Mouse (Mus musculus) natural killer cell, adult 2 months (primary cell): ENCODE measurements at regions not wholly inside any gene's neighbourhood (a gene's known extent, or its start where the extent isn't known, plus 50 kb on each side); places are given as distances from the start of the nearest gene placed in this dataset.

ENCODE experiments used
- DNase-seq, 2 experiments: peaks; one replicate each; pipeline ENCODE4 v3.0.0; 2022; ENCODE audit warnings: low spot score in 2 of 2

- DNase-seq: no peak
These were observed 94.9 kb upstream of the Bmper start for GRCm38 (mm10) chr9:23128018-23128369.

GRCm38 (mm10) chr9:23134006-23134405 is 88.9 kb upstream of the Bmper start:
- DNase-seq: no peak

- no peak for DNase-seq
These were observed 88.3 kb upstream of the Bmper start for GRCm38 (mm10) chr9:23134421-23135118.

- no peak for DNase-seq
These were observed 86.4 kb upstream of the Bmper start for GRCm38 (mm10) chr9:23136511-23136910.

GRCm38 (mm10) chr9:23137682-23138210 is 85.1 kb upstream of the Bmper start:
- DNase-seq: no peak

GRCm38 (mm10) chr9:23139580-23140162 is 83.2 kb upstream of the Bmper start:
- DNase-seq: no peak

GRCm38 (mm10) chr9:23144281-23144680 is 78.6 kb upstream of the Bmper start:
- DNase-seq: no peak

- DNase-seq: no peak
These were observed 72.5 kb upstream of the Bmper start for GRCm38 (mm10) chr9:23150338-23150737.

- DNase-seq: no peak
These were observed 72.0 kb upstream of the Bmper start for GRCm38 (mm10) chr9:23150874-23151273.

- DNase-seq: no peak
These were observed 70.9 kb upstream of the Bmper start for GRCm38 (mm10) chr9:23151953-23152490.

- DNase-seq: no peak
These were observed 65.9 kb upstream of the Bmper start for GRCm38 (mm10) chr9:23156820-23157570.

- DNase-seq: no peak
These were observed 64.4 kb upstream of the Bmper start for GRCm38 (mm10) chr9:23158499-23158898.

GRCm38 (mm10) chr9:23161346-23161745 is 61.5 kb upstream of the Bmper start:
- DNase-seq: no peak

- DNase-seq: no peak
These were observed 55.8 kb upstream of the Bmper start for GRCm38 (mm10) chr9:23167056-23167591.

- DNase-seq: no peak
These were observed 55.2 kb upstream of the Bmper start for GRCm38 (mm10) chr9:23167716-23168115.

GRCm38 (mm10) chr9:23168149-23168548 is 54.7 kb upstream of the Bmper start:
- no peak for DNase-seq

GRCm38 (mm10) chr9:23171361-23171760 is 51.5 kb upstream of the Bmper start:
- DNase-seq: no peak
